Mouse (Mus musculus) brain, embryonic 14.5 days (tissue): ENCODE measurements around the gene Parp1.

Source experiments
- CTCF ChIP-seq: fragments of 200-500 bp; IDR thresholded peaks from 2 replicates; pipeline ENCODE4 v1.5.1; 2012; ENCODE audit warnings: inconsistent platforms, mild to moderate bottlenecking, moderate library complexity, borderline replicate concordance; ENCODE audit not compliant: insufficient read depth, insufficient read length; ENCODE audit errors: extremely low read depth
- POLR2A ChIP-seq: fragments of 200-500 bp; IDR thresholded peaks from 2 replicates; pipeline ENCODE4 v1.6.1; 2012; ENCODE audit warnings: mild to moderate bottlenecking, inconsistent platforms, borderline replicate concordance; ENCODE audit not compliant: poor library complexity, insufficient read depth, insufficient read length, severe bottlenecking; ENCODE audit errors: extremely low read depth

GRCm38 (mm10) chr1:180545918-180546545, 22.7 kb upstream of the Parp1 start:
- TF ChIP-seq CTCF (no peak), POLR2A (no peak)
